Mouse (Mus musculus): Measurements from ENCODE around the gene Tfdp2. TPM values are rescaled to one million over a fixed set of nuclear protein-coding genes. Genes with fewer than 3 reads are reported as not detected.

Gene Tfdp2
- polyA plus RNA-seq, 1 experiment from 2014 or later, result 61.6 TPM

DNA sequence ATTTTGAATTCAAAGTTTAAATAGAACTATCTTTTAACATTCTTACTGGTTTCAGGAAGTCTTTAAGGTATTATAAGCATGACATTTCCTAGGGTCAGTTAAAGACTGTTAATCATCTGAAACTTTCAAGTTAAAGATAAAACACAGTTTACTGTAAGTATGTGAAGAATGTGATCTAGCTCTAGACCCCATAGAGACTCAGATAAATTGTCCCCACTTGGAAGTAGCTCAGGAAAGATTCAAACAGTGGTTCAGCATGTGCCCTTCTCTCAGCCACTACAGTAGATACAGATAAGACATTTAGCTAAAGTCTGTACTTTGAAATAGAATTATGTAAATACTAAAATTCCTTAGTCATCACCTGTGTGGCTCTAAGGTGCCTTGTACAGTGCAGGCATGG, 79.5 kb downstream of the Tfdp2 start:
- H3K36me3 ChIP-seq, result peaks cover 32% of the 10 kb centered on the region
- no peaks in the 10 kb centered on the region for H3K9me3 ChIP-seq (replicated peaks)
- no peak overlapping the region for H3K27ac ChIP-seq
- no peak for DNase-seq (ENCODE audit: low spot score)
- no peaks in the 10 kb centered on the region for H3K27me3 ChIP-seq (ENCODE audit: low read depth, poor library complexity, severe bottlenecking)
- H3K4me1 ChIP-seq, result no peaks in the 10 kb centered on the region
- H3K4me3 ChIP-seq, result no peak overlapping the region

DNA sequence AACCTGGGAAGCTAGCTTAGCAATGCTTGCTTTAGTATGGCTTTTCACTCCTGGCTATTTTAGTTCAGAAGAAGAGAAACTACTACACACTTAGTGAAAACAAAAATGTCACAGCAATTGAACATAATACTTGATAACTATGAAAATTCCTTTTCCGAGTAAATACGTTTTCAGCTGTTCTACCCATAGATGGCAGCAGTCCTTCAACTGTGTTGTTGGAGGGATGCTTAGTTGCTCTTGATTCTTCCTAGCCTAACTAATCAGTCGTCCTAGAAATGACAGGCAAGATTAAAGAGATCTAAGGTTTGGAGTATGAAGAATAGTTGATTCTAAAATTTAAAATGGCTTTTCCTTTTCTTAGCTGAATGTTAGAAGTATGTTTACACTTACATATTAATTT, 85.4 kb downstream of the Tfdp2 start:
- H3K4me3 ChIP-seq, result no peak overlapping the region
- no peak for DNase-seq (ENCODE audit: low spot score)
- no peak overlapping the region for H3K27ac ChIP-seq
- no peaks in the 10 kb centered on the region for H3K9me3 ChIP-seq (replicated peaks)
- no peaks in the 10 kb centered on the region for H3K27me3 ChIP-seq (ENCODE audit: low read depth, poor library complexity, severe bottlenecking)
- H3K4me1 ChIP-seq, result no peaks in the 10 kb centered on the region
- WGBS, result 75% methylated on average over 3 of the region's 3 CpGs
- peaks cover 20% of the 10 kb centered on the region for H3K36me3 ChIP-seq

DNA sequence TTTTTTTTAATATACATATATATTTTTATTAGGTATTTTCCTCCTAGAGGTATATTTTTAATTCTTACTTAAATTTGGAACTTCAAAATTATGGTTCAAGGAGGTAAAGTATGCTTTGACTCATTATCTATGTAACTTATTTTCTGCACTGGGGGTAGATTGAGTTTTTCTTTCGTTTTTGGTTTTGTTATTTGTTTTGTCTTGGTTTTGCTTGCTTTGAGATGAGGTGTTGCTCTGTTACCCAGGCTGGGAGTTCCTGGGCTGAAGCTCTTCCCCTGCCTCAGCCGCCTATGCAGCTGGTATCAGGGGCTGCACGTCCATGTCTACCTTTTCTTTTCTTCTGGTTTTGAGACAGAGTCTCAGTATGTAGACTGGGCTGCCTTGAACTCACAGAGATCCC, 86.0 kb downstream of the Tfdp2 start:
- Histone ChIP-seq H3K4me1 (no peaks in the 10 kb centered on the region), H3K9me3 (replicated peaks) (no peaks in the 10 kb centered on the region), H3K27me3 (ENCODE audit: low read depth, poor library complexity, severe bottlenecking) (no peaks in the 10 kb centered on the region), H3K36me3 (peaks cover 23% of the 10 kb centered on the region), H3K4me3 (no peak overlapping the region), H3K27ac (no peak overlapping the region)
- DNase-seq (ENCODE audit: low spot score), result no peak
- WGBS, result 91% methylated on average over 3 of the region's 3 CpGs

DNA sequence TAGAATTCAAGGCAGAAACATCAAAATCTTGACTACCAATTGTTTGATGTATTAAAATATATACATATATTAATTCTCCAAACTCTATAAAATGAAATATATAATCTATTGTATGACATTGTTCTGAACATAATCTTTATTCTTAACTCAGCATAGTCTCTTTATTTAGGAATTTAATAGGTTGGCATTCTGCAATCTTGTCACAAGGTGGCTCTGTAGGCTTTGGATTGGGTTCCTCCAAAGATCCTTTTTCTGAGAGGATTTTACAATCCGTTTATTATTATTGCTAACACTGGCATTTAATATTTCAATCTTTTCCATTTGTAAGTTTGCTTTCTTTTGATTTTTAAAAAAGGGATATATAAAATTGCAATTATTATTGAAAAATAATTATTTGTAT, 88.8 kb downstream of the Tfdp2 start:
- H3K27me3 ChIP-seq (ENCODE audit: low read depth, poor library complexity, severe bottlenecking), result no peaks in the 10 kb centered on the region
- no peaks in the 10 kb centered on the region for H3K4me1 ChIP-seq
- 40% methylated on average over 1 of the region's 1 CpGs for WGBS
- no peaks in the 10 kb centered on the region for H3K9me3 ChIP-seq (replicated peaks)
- H3K4me3 ChIP-seq, result no peak overlapping the region
- no peak for DNase-seq (ENCODE audit: low spot score)
- peaks cover 33% of the 10 kb centered on the region for H3K36me3 ChIP-seq
- no peak overlapping the region for H3K27ac ChIP-seq

DNA sequence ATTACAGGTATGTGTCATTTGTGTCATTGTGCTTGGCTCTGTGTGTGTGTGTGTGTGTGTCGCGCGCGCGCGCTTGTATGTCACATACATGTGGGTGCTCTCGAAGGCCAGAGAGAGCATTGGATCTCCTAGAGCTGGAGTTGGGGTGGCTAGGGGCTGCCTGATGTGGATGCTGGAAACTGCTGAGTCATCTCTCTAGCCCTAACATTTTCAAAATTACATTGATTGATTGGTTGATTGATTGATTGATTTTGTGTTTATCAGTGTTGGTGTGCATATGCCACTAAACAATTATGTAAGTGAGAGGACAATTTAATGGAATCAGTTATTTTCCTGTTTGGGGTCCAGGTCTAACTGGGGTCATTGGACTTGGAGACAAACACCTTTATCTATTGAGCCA, 96.1 kb downstream of the Tfdp2 start:
- H3K4me1 ChIP-seq, result no peaks in the 10 kb centered on the region
- DNase-seq (ENCODE audit: low spot score), result no peak
- no peaks in the 10 kb centered on the region for H3K27me3 ChIP-seq (ENCODE audit: low read depth, poor library complexity, severe bottlenecking)
- H3K27ac ChIP-seq, result no peak overlapping the region
- no peak overlapping the region for H3K4me3 ChIP-seq
- no peaks in the 10 kb centered on the region for H3K9me3 ChIP-seq (replicated peaks)
- WGBS, result 97% methylated on average over 7 of the region's 7 CpGs
- H3K36me3 ChIP-seq, result peaks cover 60% of the 10 kb centered on the region

DNA sequence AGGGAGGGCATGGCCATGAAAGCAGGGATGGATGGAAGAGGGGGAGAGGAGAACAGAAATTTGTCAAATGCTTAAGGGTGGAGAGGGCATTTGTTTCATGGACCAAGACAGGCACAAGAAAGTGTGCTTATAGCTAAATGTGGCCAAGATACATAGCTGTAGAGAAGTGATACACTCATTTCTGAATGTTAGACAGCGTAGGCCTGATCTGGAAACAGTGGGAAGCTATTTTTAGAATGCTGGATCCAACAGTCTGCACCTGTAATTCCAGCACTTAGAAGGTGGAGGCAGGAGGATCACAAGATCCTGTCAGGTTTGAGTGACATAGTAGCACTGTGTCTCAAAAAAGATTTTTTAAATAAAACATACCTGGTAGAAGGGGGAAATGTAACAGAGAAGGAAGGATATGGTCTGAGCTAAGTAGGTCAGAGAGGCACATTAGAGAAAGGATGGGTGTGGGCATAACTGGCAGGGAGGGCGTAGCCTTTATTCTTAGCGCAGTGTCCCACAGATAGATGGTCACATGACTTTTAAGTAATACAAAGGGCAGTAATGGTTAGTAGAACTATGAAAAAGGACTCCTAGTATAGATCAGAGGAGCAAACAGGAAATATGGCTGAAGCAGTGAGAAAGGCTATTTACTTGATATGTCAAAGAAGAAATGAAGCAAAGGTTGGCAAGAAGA, 103.4 kb downstream of the Tfdp2 start:
- Histone ChIP-seq H3K4me1 (no peaks in the 10 kb centered on the region), H3K27ac (no peak overlapping the region), H3K4me3 (no peak overlapping the region), H3K9me3 (replicated peaks) (no peaks in the 10 kb centered on the region), H3K36me3 (peaks cover 87% of the 10 kb centered on the region), H3K27me3 (ENCODE audit: low read depth, poor library complexity, severe bottlenecking) (no peaks in the 10 kb centered on the region)
- no peak for DNase-seq (ENCODE audit: low spot score)
- 98% methylated on average over 3 of the region's 3 CpGs for WGBS

DNA sequence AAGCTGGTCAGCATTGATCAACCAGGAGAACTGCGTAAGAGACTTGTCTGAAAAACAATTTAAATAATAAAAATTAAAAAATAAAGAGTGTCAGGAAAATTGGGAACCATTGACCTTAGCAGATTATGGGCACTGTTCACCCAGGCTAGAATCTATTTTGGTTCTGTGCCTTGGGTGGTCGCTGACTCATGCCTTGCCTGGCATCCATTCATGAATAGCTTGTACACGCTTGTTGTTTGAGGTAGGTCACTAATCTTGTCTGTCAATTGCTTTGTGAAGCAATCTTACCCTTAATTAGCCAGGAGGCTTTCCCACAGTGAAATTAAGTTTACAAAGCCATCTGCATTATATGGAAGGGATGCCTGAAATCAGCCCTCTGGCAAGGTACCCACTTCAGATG, 112.7 kb downstream of the Tfdp2 start:
- H3K4me1 ChIP-seq, result no peaks in the 10 kb centered on the region
- no peaks in the 10 kb centered on the region for H3K27me3 ChIP-seq (ENCODE audit: low read depth, poor library complexity, severe bottlenecking)
- H3K27ac ChIP-seq, result no peak overlapping the region
- H3K36me3 ChIP-seq, result peaks cover 99% of the 10 kb centered on the region
- H3K9me3 ChIP-seq (replicated peaks), result no peaks in the 10 kb centered on the region
- WGBS, result 94% methylated on average over 3 of the region's 3 CpGs
- DNase-seq (ENCODE audit: low spot score), result no peak
- no peak overlapping the region for H3K4me3 ChIP-seq

DNA sequence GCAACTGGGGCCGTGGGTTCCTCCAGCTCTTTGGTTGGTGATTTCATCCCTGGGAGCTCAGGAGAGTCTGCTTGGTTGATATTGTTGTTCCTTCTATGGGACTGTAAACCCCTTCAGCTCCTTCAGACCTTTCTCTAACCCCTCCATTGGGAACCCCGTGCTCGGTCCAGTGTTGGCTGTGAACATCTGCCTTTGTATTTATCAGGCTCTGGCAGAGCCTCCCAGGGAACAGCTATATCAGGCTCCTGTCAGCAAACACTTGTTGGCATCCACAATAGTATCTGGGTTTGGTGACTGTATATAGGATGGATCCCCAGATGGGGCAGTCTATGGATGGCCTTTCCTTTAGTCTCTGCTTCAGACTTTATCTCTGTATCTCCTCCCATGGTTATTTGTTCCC, 116.0 kb downstream of the Tfdp2 start:
- Histone ChIP-seq H3K4me3 (no peak overlapping the region), H3K27ac (no peak overlapping the region), H3K36me3 (peaks cover 99% of the 10 kb centered on the region), H3K4me1 (no peaks in the 10 kb centered on the region), H3K27me3 (ENCODE audit: low read depth, poor library complexity, severe bottlenecking) (no peaks in the 10 kb centered on the region), H3K9me3 (replicated peaks) (no peaks in the 10 kb centered on the region)
- DNase-seq (ENCODE audit: low spot score), result no peak
- WGBS, result 92% methylated on average over 3 of the region's 3 CpGs

DNA sequence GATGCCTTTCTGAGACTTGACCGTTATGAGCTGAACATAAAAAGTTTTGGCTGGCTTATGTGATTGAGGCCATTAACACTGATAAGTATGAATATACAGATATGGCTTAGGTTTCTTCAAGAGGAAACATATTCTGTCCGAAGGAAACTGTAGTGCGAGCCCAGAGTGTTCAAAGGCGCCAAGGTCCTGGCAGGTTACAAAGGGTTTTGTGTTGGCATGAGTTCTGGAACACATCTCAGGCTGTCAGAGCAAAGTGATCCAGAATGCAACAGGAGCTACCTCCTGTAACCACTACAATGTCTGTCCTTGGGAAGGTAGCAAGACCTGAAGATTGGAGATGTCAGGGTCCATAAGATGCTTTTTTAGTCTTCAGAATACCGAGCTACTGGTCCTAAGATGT, 123.3 kb downstream of the Tfdp2 start:
- 97% methylated on average over 5 of the region's 5 CpGs for WGBS
- H3K36me3 ChIP-seq, result peaks cover 80% of the 10 kb centered on the region
- H3K4me1 ChIP-seq, result peaks cover 3% of the 10 kb centered on the region; the same call in 1 of the 2 replicates
- H3K27me3 ChIP-seq (ENCODE audit: low read depth, poor library complexity, severe bottlenecking), result no peaks in the 10 kb centered on the region
- no peak for DNase-seq (ENCODE audit: low spot score)
- no peak overlapping the region for H3K4me3 ChIP-seq
- H3K27ac ChIP-seq, result no peak overlapping the region
- H3K9me3 ChIP-seq (replicated peaks), result no peaks in the 10 kb centered on the region

DNA sequence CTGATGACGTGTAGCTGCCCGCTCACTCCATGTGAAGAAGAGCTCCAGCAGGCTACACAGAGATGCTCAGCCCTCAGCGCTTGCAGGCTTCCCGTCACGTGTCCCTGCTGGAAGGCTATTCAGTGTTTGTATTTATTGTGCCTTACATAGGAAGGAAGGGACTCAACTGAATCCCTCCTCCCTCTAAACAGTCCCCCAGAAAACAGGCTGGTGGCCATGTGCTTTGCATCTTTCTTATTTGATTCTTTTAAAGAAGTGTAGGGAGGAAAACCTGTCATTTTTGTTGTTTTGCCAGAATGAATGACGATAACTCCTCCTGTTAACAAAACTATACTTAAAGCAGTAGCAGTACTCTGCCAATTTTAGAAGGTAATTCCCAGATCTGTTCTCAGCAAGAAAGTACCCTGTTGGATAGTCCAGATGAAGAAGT, 124.5 kb downstream of the Tfdp2 start:
- H3K36me3 ChIP-seq, result peaks cover 71% of the 10 kb centered on the region
- no peak overlapping the region for H3K4me3 ChIP-seq
- peaks cover 9% of the 10 kb centered on the region; the same call in 1 of the 2 replicates for H3K4me1 ChIP-seq
- H3K9me3 ChIP-seq (replicated peaks), result no peaks in the 10 kb centered on the region
- 93% methylated on average over 6 of the region's 6 CpGs for WGBS
- H3K27ac ChIP-seq, result no peak overlapping the region
- no peak for DNase-seq (ENCODE audit: low spot score)
- H3K27me3 ChIP-seq (ENCODE audit: low read depth, poor library complexity, severe bottlenecking), result no peaks in the 10 kb centered on the region

DNA sequence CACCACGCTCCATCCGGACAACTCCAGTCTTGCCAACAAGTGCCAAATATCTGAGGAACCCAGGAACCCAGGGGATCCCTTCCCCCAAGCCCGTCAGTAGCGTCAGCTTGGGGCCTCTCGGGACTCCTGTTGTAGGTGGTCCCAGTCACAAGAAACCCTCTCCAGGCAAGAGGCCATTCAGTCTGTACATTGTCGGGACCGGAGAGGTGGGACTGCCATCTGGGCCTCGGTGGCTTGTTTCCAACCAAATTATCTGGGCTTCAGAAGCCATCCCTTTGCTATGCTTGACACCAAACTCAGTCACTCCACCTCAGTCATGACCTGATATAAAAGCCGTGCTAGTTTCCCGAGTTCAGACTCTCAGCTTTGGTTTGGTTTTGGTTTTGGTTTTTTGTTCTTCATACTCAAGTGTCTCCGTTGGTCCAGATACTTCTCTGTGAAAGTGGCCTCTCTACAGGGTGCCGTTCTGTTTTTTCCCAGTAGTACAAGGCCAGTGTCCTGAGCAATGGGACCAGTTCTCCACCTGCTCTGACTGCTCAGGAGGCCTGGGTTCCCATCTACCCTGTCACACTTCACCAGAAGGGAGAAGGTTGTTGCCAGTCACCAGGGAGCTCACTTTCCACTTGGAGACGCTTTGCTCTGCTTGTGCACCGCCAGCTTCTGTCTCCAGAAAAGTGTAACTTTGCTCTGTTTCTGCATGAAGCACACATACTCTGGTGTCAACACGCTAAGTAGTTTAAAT, 126.5 kb downstream of the Tfdp2 start:
- H3K9me3 ChIP-seq (replicated peaks), result no peaks in the 10 kb centered on the region
- no peak overlapping the region for H3K27ac ChIP-seq
- peaks cover 15% of the 10 kb centered on the region for H3K4me1 ChIP-seq
- H3K27me3 ChIP-seq (ENCODE audit: low read depth, poor library complexity, severe bottlenecking), result no peaks in the 10 kb centered on the region
- H3K36me3 ChIP-seq, result peaks cover 51% of the 10 kb centered on the region
- 93% methylated on average over 15 of the region's 15 CpGs for WGBS
- no peak for DNase-seq (ENCODE audit: low spot score)
- H3K4me3 ChIP-seq, result no peak overlapping the region

DNA sequence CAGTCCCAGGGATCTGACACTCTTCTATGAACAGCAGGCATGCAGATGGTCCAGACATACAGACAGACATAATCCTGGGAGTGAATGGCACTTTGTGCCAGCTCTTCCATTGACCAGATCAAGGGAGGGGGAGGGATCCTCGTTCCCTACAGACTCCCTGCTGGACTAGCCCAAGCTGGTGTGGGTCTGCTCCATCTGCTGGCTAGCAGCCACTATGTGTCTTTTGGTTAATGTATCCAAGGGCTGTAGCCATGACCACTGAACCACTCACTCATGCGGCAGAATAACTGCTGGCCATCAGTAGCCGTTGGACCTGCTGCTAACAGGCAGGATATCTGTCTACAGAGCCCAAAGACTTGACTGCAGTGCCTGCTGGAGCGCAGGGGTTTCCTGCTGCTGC, 128.4 kb downstream of the Tfdp2 start:
- H3K27me3 ChIP-seq (ENCODE audit: low read depth, poor library complexity, severe bottlenecking), result no peaks in the 10 kb centered on the region
- peaks cover 36% of the 10 kb centered on the region for H3K36me3 ChIP-seq
- peaks cover 15% of the 10 kb centered on the region for H3K4me1 ChIP-seq
- WGBS, result 79% methylated on average over 4 of the region's 4 CpGs
- no peak overlapping the region for H3K27ac ChIP-seq
- no peak overlapping the region for H3K4me3 ChIP-seq
- no peaks in the 10 kb centered on the region for H3K9me3 ChIP-seq (replicated peaks)
- no peak for DNase-seq (ENCODE audit: low spot score)

DNA sequence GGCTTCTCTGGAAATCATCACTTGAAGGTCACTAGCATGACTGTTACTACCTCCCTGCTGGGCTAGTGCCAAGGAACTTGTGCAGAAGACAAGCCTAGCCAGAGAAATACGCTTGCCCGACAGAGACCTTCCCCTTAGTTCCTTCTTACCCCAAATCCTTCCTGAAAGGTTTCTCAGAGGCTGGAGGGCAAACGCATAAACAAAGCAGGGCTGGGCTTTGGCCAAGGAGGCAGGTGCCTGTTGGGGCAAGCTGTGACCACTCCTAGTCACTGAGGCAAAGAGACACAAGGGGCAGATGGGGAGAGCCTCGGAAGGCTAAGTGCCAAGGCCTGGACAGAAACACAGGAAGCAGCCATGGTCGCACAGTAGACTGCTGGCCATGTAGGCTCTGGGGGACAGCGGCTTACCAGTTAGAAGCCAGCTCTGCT, 130.4 kb downstream of the Tfdp2 start:
- DNase-seq (ENCODE audit: low spot score), result no peak
- Histone ChIP-seq H3K4me1 (peaks cover 15% of the 10 kb centered on the region), H3K9me3 (replicated peaks) (no peaks in the 10 kb centered on the region), H3K27me3 (ENCODE audit: low read depth, poor library complexity, severe bottlenecking) (no peaks in the 10 kb centered on the region), H3K27ac (no peak overlapping the region), H3K36me3 (peaks cover 37% of the 10 kb centered on the region), H3K4me3 (no peak overlapping the region)
- WGBS, result 77% methylated on average over 6 of the region's 6 CpGs
